Mouse (Mus musculus): ENCODE data around the gene Cers3.

The Cers3 gene

GRCm38 (mm10) chr7:66779944-66780942, 36.9 kb downstream of the Cers3 start:
- no peak for ATAC-seq (ENCODE audit: low TSS enrichment)

- no peak for ATAC-seq (ENCODE audit: low TSS enrichment)
These were observed 43.2 kb downstream of the Cers3 start for GRCm38 (mm10) chr7:66786476-66786875.

GRCm38 (mm10) chr7:66787816-66788215, 44.5 kb downstream of the Cers3 start:
- no peak for ATAC-seq (ENCODE audit: low TSS enrichment)

GRCm38 (mm10) chr7:66789860-66790748, 46.8 kb downstream of the Cers3 start:
- no peak for ATAC-seq (ENCODE audit: low TSS enrichment)

GRCm38 (mm10) chr7:66791022-66791421, 47.7 kb downstream of the Cers3 start:
- no peak for ATAC-seq (ENCODE audit: low TSS enrichment)

GRCm38 (mm10) chr7:66796909-66797308, 53.6 kb downstream of the Cers3 start:
- no peak for ATAC-seq (ENCODE audit: low TSS enrichment)

GRCm38 (mm10) chr7:66797345-66797744, 54.0 kb downstream of the Cers3 start:
- ATAC-seq (ENCODE audit: low TSS enrichment) = no peak

- no peak for ATAC-seq (ENCODE audit: low TSS enrichment)
These were observed 55.5 kb downstream of the Cers3 start for GRCm38 (mm10) chr7:66798826-66799225.

- no peak for ATAC-seq (ENCODE audit: low TSS enrichment)
These were observed 57.5 kb downstream of the Cers3 start for GRCm38 (mm10) chr7:66800784-66801183.

- ATAC-seq (ENCODE audit: low TSS enrichment) = no peak
These were observed 58.5 kb downstream of the Cers3 start for GRCm38 (mm10) chr7:66801785-66802184.

- peak; percentile 31; the same call in 1 of the 2 replicates for ATAC-seq (ENCODE audit: low TSS enrichment)
These were observed 60.5 kb downstream of the Cers3 start for GRCm38 (mm10) chr7:66803798-66804197.

GRCm38 (mm10) chr7:66806801-66807200, 63.5 kb downstream of the Cers3 start:
- ATAC-seq (ENCODE audit: low TSS enrichment) = no peak

GRCm38 (mm10) chr7:66810436-66810835, 67.1 kb downstream of the Cers3 start:
- ATAC-seq (ENCODE audit: low TSS enrichment) = no peak

- no peak for ATAC-seq (ENCODE audit: low TSS enrichment)
These were observed 68.0 kb downstream of the Cers3 start for GRCm38 (mm10) chr7:66811294-66811693.

- ATAC-seq (ENCODE audit: low TSS enrichment) = no peak
These were observed 69.0 kb downstream of the Cers3 start for GRCm38 (mm10) chr7:66812289-66812688.

- ATAC-seq (ENCODE audit: low TSS enrichment) = peak; percentile 65
These were observed 69.4 kb downstream of the Cers3 start for GRCm38 (mm10) chr7:66812737-66813136.

- ATAC-seq (ENCODE audit: low TSS enrichment) = no peak
These were observed 69.9 kb downstream of the Cers3 start for GRCm38 (mm10) chr7:66813172-66813571.

GRCm38 (mm10) chr7:66815526-66815925, 72.2 kb downstream of the Cers3 start:
- ATAC-seq (ENCODE audit: low TSS enrichment) = no peak

- 0 out of 2 replicates have a peak, but pooled peaks have one; percentile 52 for ATAC-seq (ENCODE audit: low TSS enrichment)
These were observed 76.7 kb downstream of the Cers3 start for GRCm38 (mm10) chr7:66820034-66820433.

- no peak for ATAC-seq (ENCODE audit: low TSS enrichment)
These were observed 87.5 kb downstream of the Cers3 start for GRCm38 (mm10) chr7:66830803-66831202.

GRCm38 (mm10) chr7:66831295-66831694, 88.0 kb downstream of the Cers3 start:
- no peak for ATAC-seq (ENCODE audit: low TSS enrichment)

GRCm38 (mm10) chr7:66839463-66840007, 96.2 kb downstream of the Cers3 start, which contains the start of gene Adamts17:
TSS of gene Adamts17 (plus strand) at chr7:66839735.
- ATAC-seq (ENCODE audit: low TSS enrichment) = peak; percentile 88
